Mouse (Mus musculus) midbrain, postnatal 0 days (tissue): Measurements from ENCODE around the gene Gpr33. TPM values are rescaled to one million over a fixed set of nuclear protein-coding genes. Genes with fewer than 3 reads are reported as not detected.

Experiments
- ATAC-seq: fragments of 200-750 bp; cut with Nextera tagmentation; 2 replicates; pipeline ENCODE4 v1.8.0; 2017; ENCODE audit warnings: moderate number of reproducible peaks, mild to moderate bottlenecking, moderate TSS enrichment, moderate library complexity; ENCODE audit not compliant: low FRiP score
- DNase-seq: peaks from one replicate; pipeline ENCODE4 v3.0.0-alpha.2; 2015; ENCODE audit warnings: low spot score
- H3K27ac ChIP-seq: fragments of 300-500 bp; sonication (generic); 2 replicates; pipeline ENCODE4 v1.5.1; 2014; ENCODE audit warnings: low read depth, mild to moderate bottlenecking, low read length, mixed read lengths
- H3K27me3 ChIP-seq: fragments of 300-500 bp; sonication (generic); 2 replicates; pipeline ENCODE4 v1.6.1; 2014; ENCODE audit warnings: low read length, control low read depth, mixed read lengths; ENCODE audit not compliant: insufficient read depth
- H3K36me3 ChIP-seq: fragments of 300-500 bp; sonication (generic); 2 replicates; pipeline ENCODE4 v1.6.1; 2014; ENCODE audit warnings: low read length, control low read depth, mixed read lengths; ENCODE audit not compliant: insufficient read depth
- H3K4me1 ChIP-seq: fragments of 300-500 bp; sonication (generic); 2 replicates; pipeline ENCODE4 v1.6.1; 2014; ENCODE audit warnings: mild to moderate bottlenecking, control low read depth, antibody characterized with exemption, low read length, mixed read lengths; ENCODE audit not compliant: insufficient read depth
- H3K4me2 ChIP-seq: fragments of 300-500 bp; sonication (generic); 2 replicates; pipeline ENCODE4 v1.6.1; 2014; ENCODE audit warnings: low read depth, mild to moderate bottlenecking, low read length, mixed read lengths; ENCODE audit not compliant: poor library complexity, severe bottlenecking
- H3K4me3 ChIP-seq: fragments of 300-500 bp; sonication (generic); 2 replicates; pipeline ENCODE4 v1.5.1; 2014; ENCODE audit warnings: low read depth, mild to moderate bottlenecking, low read length, moderate library complexity
- H3K9ac ChIP-seq: fragments of 300-500 bp; sonication (generic); replicated peaks from 2 replicates; pipeline ENCODE4 v1.6.1; 2014; ENCODE audit warnings: mild to moderate bottlenecking, low read length, moderate library complexity, mixed read lengths; ENCODE audit not compliant: poor library complexity, severe bottlenecking
- H3K9me3 ChIP-seq: fragments of 300-500 bp; sonication (generic); 2 replicates; pipeline ENCODE4 v1.6.1; 2016; ENCODE audit warnings: low read length, control low read depth
- CTCF ChIP-seq: IDR thresholded peaks from 2 replicates; pipeline ENCODE4 v1.5.1; 2016; ENCODE audit warnings: antibody characterized with exemption, mild to moderate bottlenecking
- WGBS: fragments of 180-500 bp; shearing (Covaris S2); extraction: QIAGEN DNeasy Blood & Tissue Kit; methylation state at CpG from one replicate; pipeline ENCODE4 v1.1.7; 2014; 5-methylcytosine and 5-hydroxymethylcytosine counted together
- polyA plus RNA-seq: library from polyadenylated mRNA; unstranded; fragments of >200 nt; fragmentation: Nextera tagmentation; extraction: Ambion mirVana; gene quantifications from 2 replicates; pipeline ENCODE4 v1.2.1, GENCODE M21; 2015
- total RNA-seq: library from RNA; depleted of rRNA; stranded (reverse); fragments of >200 nt; gene quantifications from 2 replicates; pipeline ENCODE4 v1.2.3, GENCODE M21; 2014

Gene Gpr33
- total and polyA plus RNA-seq, 2 experiments from 2014 or later, result not detected

GRCm38 (mm10) chr12:52009928-52010629 is 17.8 kb downstream of the Gpr33 start:
- no peaks in the 10 kb centered on the region for H3K36me3 ChIP-seq
- H3K27me3 ChIP-seq, result no peaks in the 10 kb centered on the region
- H3K27ac ChIP-seq, result no peak overlapping the region
- no peak for ATAC-seq
- H3K4me2 ChIP-seq, result peak overlapping the region; percentile 56
- DNase-seq, result no peak
- H3K4me3 ChIP-seq, result peak overlapping the region; percentile 34
- H3K9me3 ChIP-seq, result no peaks in the 10 kb centered on the region
- no peak overlapping the region; the same call in 1 of the 2 replicates for H3K9ac ChIP-seq
- no peak for TF ChIP-seq CTCF
- H3K4me1 ChIP-seq, result peaks cover 3% of the 10 kb centered on the region; the same call in 1 of the 2 replicates
- 26% methylated on average over 15 of the region's 15 CpGs for WGBS

DNA sequence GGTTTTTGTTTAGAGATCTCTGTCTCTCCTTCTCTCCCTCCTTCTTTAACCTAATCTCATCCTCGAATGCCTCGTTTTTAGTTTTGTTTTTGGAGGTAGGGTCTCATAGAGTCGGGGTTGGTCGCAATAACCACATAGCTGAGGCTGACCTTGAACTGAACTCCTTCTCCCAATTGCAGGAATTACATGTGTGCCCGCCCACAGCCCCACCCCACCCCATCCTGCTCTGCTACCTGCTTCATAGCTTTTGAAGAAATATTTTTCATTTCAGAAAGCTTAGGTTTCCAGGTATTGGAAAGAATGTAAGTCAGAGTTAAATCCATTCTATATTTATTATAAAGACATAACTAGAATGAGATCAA is 21.2 kb downstream of the Gpr33 start:
- H3K4me3 ChIP-seq, result peak overlapping the region; percentile 48

GRCm38 (mm10) chr12:52005877-52006632 is 21.8 kb downstream of the Gpr33 start, which contains the start of gene Dtd2:
Dtd2 (minus strand) TSS chr12:52006501.
- DNase-seq (peak; percentile 94), ATAC-seq (peak; percentile 98)
- peak within 1 kb of the TSS; percentile 66 for H3K4me2 ChIP-seq
- H3K36me3 ChIP-seq, result no peaks in the 10 kb centered on the region
- H3K27ac ChIP-seq, result peak within 1 kb of the TSS; percentile 68
- H3K9me3 ChIP-seq, result no peaks in the 10 kb centered on the region
- no peaks in the 10 kb centered on the region for H3K27me3 ChIP-seq
- TF ChIP-seq CTCF, result no peak
- H3K4me1 ChIP-seq, result peaks cover 3% of the 10 kb centered on the region; the same call in 1 of the 2 replicates
- WGBS, result 2% methylated on average over 46 of the region's 46 CpGs
- H3K4me3 ChIP-seq, result peak within 1 kb of the TSS; percentile 48
- peak within 1 kb of the TSS; percentile 64 for H3K9ac ChIP-seq

More for the DNA sequence above, 21.2 kb downstream of the Gpr33 start:
- no peak for TF ChIP-seq CTCF
- Histone ChIP-seq H3K36me3 (no peaks in the 10 kb centered on the region), H3K4me2 (peak overlapping the region; percentile 66), H3K27ac (peak overlapping the region; percentile 68; the same call in 1 of the 2 replicates), H3K27me3 (no peaks in the 10 kb centered on the region), H3K9ac (peak overlapping the region; percentile 64; the same call in 1 of the 2 replicates), H3K4me1 (peaks cover 3% of the 10 kb centered on the region; the same call in 1 of the 2 replicates), H3K9me3 (no peaks in the 10 kb centered on the region)
- ATAC-seq, result peak; percentile 76
- 50% methylated on average over 5 of the region's 5 CpGs for WGBS
- DNase-seq, result no peak

- Histone ChIP-seq H3K9me3 (no peaks in the 10 kb centered on the region), H3K9ac (no peak overlapping the region), H3K4me2 (no peak overlapping the region), H3K27ac (no peak overlapping the region), H3K4me1 (peaks cover 3% of the 10 kb centered on the region; the same call in 1 of the 2 replicates), H3K27me3 (no peaks in the 10 kb centered on the region), H3K4me3 (no peak overlapping the region), H3K36me3 (peaks cover 5% of the 10 kb centered on the region; the same call in 1 of the 2 replicates)
- DNase-seq (no peak), ATAC-seq (no peak)
- TF ChIP-seq CTCF, result no peak
- 93% methylated on average over 3 of the region's 3 CpGs for WGBS
These were observed 25.1 kb downstream of the Gpr33 start for GRCm38 (mm10) chr12:52002746-52003145.

- no peak overlapping the region for H3K4me3 ChIP-seq
- peak; percentile 89 for DNase-seq
- H3K36me3 ChIP-seq, result peaks cover 5% of the 10 kb centered on the region; the same call in 1 of the 2 replicates
- WGBS, result 20% methylated on average over 4 of the region's 4 CpGs
- peak; percentile 89 for TF ChIP-seq CTCF
- no peak overlapping the region for H3K9ac ChIP-seq
- H3K4me2 ChIP-seq, result no peak overlapping the region
- H3K4me1 ChIP-seq, result peaks cover 3% of the 10 kb centered on the region; the same call in 1 of the 2 replicates
- no peak for ATAC-seq
- no peak overlapping the region for H3K27ac ChIP-seq
- no peaks in the 10 kb centered on the region for H3K27me3 ChIP-seq
- H3K9me3 ChIP-seq, result no peaks in the 10 kb centered on the region
These were observed 26.3 kb downstream of the Gpr33 start for GRCm38 (mm10) chr12:52001544-52001943.
